Mouse (Mus musculus): ENCODE data around the gene Lingo1. TPM values are rescaled to one million over a fixed set of nuclear protein-coding genes. Genes with fewer than 3 reads are reported as not detected.

Gene Lingo1
- polyA plus RNA-seq, 1 experiment from 2014 or later, result 4.9 TPM

DNA sequence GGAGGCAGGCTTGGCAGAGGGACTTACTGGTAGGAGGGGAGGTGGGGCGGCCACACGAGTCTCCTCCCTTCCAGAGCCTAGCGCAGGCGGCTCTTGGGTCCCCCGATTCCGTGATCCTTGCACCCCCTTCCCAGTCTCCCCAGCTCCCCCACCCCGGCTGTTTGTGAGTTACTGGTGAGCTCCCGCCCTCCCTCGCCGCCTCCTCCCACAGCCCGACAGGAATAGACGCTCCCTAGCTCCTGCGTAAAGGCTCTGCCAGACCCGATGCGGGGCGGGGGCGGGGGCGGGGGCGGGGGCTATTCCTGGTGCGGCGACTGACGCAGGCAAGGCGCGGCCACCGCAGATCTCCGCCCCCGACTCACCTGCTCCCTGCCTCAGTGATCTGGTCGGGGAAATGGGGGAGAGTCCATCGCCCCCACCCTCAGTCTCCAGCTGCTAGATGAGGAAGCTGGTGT, 158.8 kb downstream of the Lingo1 start:
- Histone ChIP-seq H3K4me2 (peak overlapping the region; percentile 52), H3K4me1 (peaks cover 45% of the 10 kb centered on the region), H3K4me3 (peak overlapping the region; percentile 27), H3K36me3 (no peaks in the 10 kb centered on the region), H3K27ac (no peak overlapping the region), H3K9me3 (no peaks in the 10 kb centered on the region), H3K27me3 (peaks cover 64% of the 10 kb centered on the region), H3K9ac (0 out of 2 replicates have a peak overlapping the region, but pooled peaks have one; percentile 16)
- WGBS, result 3% methylated on average over 29 of the region's 29 CpGs
- ATAC-seq (ENCODE audit: insufficient number of reproducible peaks, insufficient read depth, low FRiP score, low TSS enrichment, low read depth), result no peak

DNA sequence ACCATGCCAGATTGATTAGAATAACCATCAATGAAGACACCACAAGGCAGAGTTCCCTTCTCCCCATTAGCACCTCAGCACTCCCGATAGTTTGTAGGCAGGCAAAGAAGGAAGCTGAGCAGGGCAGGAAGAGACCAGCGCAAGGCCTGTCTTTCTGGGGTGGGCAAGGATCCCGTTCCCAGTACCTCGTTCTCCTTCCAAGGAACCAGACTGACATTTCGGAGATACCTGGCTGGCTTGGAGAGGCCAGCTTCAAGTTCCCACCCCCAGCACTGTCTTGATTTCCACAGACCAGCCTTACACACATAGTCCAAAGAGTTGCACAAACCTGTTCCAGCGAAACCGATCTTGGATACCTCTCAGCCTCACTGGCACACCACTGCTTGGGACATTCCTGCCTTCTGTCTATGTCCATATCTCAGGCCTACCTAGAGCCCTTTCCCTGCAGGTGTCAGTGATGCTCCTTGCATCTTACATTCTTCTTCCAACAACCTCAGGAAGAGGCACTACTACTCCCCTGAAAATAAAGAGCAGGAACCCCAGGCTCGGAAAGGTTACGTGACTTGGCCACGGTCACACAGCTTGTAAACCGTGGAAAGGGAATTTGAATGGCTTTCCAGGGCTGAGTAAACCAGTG, 159.4 kb downstream of the Lingo1 start:
- Histone ChIP-seq H3K4me3 (no peak overlapping the region), H3K4me2 (peak overlapping the region; percentile 52), H3K9me3 (no peaks in the 10 kb centered on the region), H3K9ac (no peak overlapping the region), H3K36me3 (no peaks in the 10 kb centered on the region), H3K27ac (no peak overlapping the region), H3K27me3 (peaks cover 65% of the 10 kb centered on the region), H3K4me1 (peaks cover 45% of the 10 kb centered on the region)
- WGBS, result 49% methylated on average over 11 of the region's 11 CpGs
- ATAC-seq (ENCODE audit: insufficient number of reproducible peaks, insufficient read depth, low FRiP score, low TSS enrichment, low read depth), result no peak

GRCm38 (mm10) chr9:56636214-56636613, 160.1 kb downstream of the Lingo1 start:
- WGBS, result 0% methylated on average over 10 of the region's 10 CpGs
- peak overlapping the region; percentile 71 for H3K4me3 ChIP-seq
- no peak overlapping the region; the same call in 1 of the 2 replicates for H3K9ac ChIP-seq
- H3K9me3 ChIP-seq, result no peaks in the 10 kb centered on the region
- H3K36me3 ChIP-seq, result no peaks in the 10 kb centered on the region
- H3K4me2 ChIP-seq, result peak overlapping the region; percentile 96
- no peak overlapping the region for H3K27ac ChIP-seq
- peak; percentile 62 for ATAC-seq (ENCODE audit: insufficient number of reproducible peaks, insufficient read depth, low FRiP score, low TSS enrichment, low read depth)
- H3K4me1 ChIP-seq, result peaks cover 45% of the 10 kb centered on the region
- H3K27me3 ChIP-seq, result peaks cover 65% of the 10 kb centered on the region

GRCm38 (mm10) chr9:56635498-56636121, 160.7 kb downstream of the Lingo1 start:
- peak overlapping the region; percentile 79 for H3K9ac ChIP-seq
- peak overlapping the region; percentile 96 for H3K4me2 ChIP-seq
- H3K27ac ChIP-seq, result no peak overlapping the region
- H3K4me1 ChIP-seq, result peaks cover 45% of the 10 kb centered on the region
- no peaks in the 10 kb centered on the region for H3K36me3 ChIP-seq
- under 1% methylated on average over 67 of the region's 68 CpGs for WGBS
- H3K4me3 ChIP-seq, result peak overlapping the region; percentile 71
- peaks cover 65% of the 10 kb centered on the region for H3K27me3 ChIP-seq
- H3K9me3 ChIP-seq, result no peaks in the 10 kb centered on the region
- peak; percentile 43 for ATAC-seq (ENCODE audit: insufficient number of reproducible peaks, insufficient read depth, low FRiP score, low TSS enrichment, low read depth)

GRCm38 (mm10) chr9:56635121-56635497, 161.2 kb downstream of the Lingo1 start:
- WGBS, result under 1% methylated on average over 29 of the region's 40 CpGs
- no peak for ATAC-seq (ENCODE audit: insufficient number of reproducible peaks, insufficient read depth, low FRiP score, low TSS enrichment, low read depth)
- H3K27me3 ChIP-seq, result peaks cover 65% of the 10 kb centered on the region
- H3K9me3 ChIP-seq, result no peaks in the 10 kb centered on the region
- peak overlapping the region; percentile 96 for H3K4me2 ChIP-seq
- H3K9ac ChIP-seq, result peak overlapping the region; percentile 79
- H3K27ac ChIP-seq, result no peak overlapping the region
- no peaks in the 10 kb centered on the region for H3K36me3 ChIP-seq
- H3K4me3 ChIP-seq, result peak overlapping the region; percentile 71
- H3K4me1 ChIP-seq, result peaks cover 44% of the 10 kb centered on the region

DNA sequence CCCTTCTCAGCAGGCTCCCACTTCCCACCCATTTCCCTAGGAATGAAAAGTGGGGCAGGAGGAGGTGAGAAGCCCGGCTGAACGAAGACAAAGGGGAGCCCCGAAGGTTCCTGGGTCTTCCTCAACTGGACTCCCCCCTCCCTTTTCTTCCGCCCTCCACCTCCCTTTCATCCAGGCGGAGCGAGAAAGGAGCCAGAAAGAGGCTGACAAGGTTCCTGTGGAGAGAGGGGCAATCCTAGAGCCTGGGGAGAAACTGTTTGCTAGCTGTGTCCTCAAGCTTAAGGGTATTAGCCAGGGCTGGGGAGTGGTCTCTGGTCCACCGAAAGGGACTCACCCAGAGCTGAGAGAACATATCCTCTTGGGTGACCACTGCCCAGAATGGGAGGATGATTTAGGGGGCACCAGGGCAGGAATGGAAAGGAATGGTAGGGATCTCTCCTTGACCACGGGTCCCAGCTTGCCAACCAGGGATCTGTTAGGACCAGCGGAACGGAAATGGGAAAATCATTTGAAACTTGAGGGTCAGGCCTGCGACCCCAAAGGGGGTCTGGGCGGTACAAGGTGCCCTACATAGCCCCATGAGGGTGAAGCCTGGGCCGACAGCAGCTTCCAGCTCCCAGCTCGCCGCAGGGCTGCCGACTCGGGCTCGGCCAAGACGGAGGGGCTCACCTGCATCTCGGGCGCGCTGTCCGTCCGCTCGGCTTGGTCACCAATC, 161.7 kb downstream of the Lingo1 start:
- no peak for ATAC-seq (ENCODE audit: insufficient number of reproducible peaks, insufficient read depth, low FRiP score, low TSS enrichment, low read depth)
- Histone ChIP-seq H3K4me2 (peak overlapping the region; percentile 96), H3K27me3 (peaks cover 62% of the 10 kb centered on the region), H3K27ac (no peak overlapping the region), H3K36me3 (no peaks in the 10 kb centered on the region), H3K4me3 (peak overlapping the region; percentile 71), H3K9me3 (no peaks in the 10 kb centered on the region), H3K4me1 (peaks cover 44% of the 10 kb centered on the region), H3K9ac (peak overlapping the region; percentile 79)
- WGBS, result 2% methylated on average over 25 of the region's 25 CpGs

- no peak for ATAC-seq (ENCODE audit: insufficient number of reproducible peaks, insufficient read depth, low FRiP score, low TSS enrichment, low read depth)
- Histone ChIP-seq H3K27ac (no peak overlapping the region), H3K4me2 (peak overlapping the region; percentile 96), H3K9ac (peak overlapping the region; percentile 79), H3K36me3 (no peaks in the 10 kb centered on the region), H3K9me3 (no peaks in the 10 kb centered on the region), H3K4me3 (peak overlapping the region; percentile 71), H3K27me3 (peaks cover 53% of the 10 kb centered on the region), H3K4me1 (peaks cover 44% of the 10 kb centered on the region)
- WGBS, result 30% methylated on average over 13 of the region's 13 CpGs
These were observed 162.6 kb downstream of the Lingo1 start for GRCm38 (mm10) chr9:56633449-56634225.

- no peak overlapping the region for H3K27ac ChIP-seq
- no peak overlapping the region for H3K9ac ChIP-seq
- no peak overlapping the region for H3K4me3 ChIP-seq
- H3K36me3 ChIP-seq, result no peaks in the 10 kb centered on the region
- H3K9me3 ChIP-seq, result no peaks in the 10 kb centered on the region
- peaks cover 32% of the 10 kb centered on the region for H3K4me1 ChIP-seq
- H3K4me2 ChIP-seq, result no peak overlapping the region
- 45% methylated on average over 4 of the region's 4 CpGs for WGBS
- peaks cover 30% of the 10 kb centered on the region for H3K27me3 ChIP-seq
- no peak for ATAC-seq (ENCODE audit: insufficient number of reproducible peaks, insufficient read depth, low FRiP score, low TSS enrichment, low read depth)
These were observed 165.3 kb downstream of the Lingo1 start for GRCm38 (mm10) chr9:56630945-56631344.

DNA sequence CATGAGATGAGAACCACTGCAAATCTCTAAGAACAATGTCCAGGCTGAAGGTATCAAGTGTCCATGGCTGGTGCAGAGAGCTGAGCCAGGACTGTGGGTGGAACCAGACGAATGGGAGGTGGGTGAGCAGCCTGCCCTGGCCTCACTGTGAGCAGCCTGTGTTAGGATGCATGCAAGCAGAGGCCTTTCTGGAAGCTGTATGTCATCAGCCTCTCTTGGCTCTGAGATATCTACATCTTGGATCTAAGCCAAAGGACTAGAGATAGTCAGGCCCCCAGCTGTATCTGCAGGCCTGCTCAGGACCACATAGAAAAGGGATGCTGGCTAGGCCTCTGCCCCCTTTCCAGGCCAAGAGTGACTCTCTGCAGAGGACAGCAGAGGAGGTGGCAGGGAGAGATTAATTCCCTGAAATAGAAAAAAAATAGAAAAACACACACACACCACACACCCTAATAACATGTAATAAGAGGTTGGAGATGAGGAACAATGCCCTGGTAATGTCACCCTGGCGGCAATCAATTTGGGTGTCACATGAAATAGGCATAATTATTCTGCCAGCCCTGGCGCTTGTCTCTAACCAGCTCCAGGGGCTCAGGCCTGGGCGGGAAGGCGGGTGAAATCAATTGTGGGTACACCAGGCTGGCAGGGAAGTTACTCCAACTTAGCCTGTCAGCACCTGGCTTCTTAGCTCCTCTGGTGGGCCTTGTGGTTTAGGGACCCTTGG, 166.4 kb downstream of the Lingo1 start:
- H3K36me3 ChIP-seq, result no peaks in the 10 kb centered on the region
- ATAC-seq (ENCODE audit: insufficient number of reproducible peaks, insufficient read depth, low FRiP score, low TSS enrichment, low read depth), result 0 out of 2 replicates have a peak, but pooled peaks have one; percentile 33
- 74% methylated on average over 5 of the region's 5 CpGs for WGBS
- no peak overlapping the region for H3K27ac ChIP-seq
- H3K27me3 ChIP-seq, result peaks cover 23% of the 10 kb centered on the region
- H3K4me3 ChIP-seq, result no peak overlapping the region
- no peak overlapping the region for H3K9ac ChIP-seq
- no peaks in the 10 kb centered on the region for H3K9me3 ChIP-seq
- H3K4me2 ChIP-seq, result no peak overlapping the region
- H3K4me1 ChIP-seq, result peaks cover 32% of the 10 kb centered on the region

GRCm38 (mm10) chr9:56627295-56627694, 169.0 kb downstream of the Lingo1 start:
- Histone ChIP-seq H3K36me3 (no peaks in the 10 kb centered on the region), H3K4me3 (no peak overlapping the region), H3K4me1 (peaks cover 22% of the 10 kb centered on the region), H3K4me2 (no peak overlapping the region), H3K9ac (no peak overlapping the region), H3K27ac (no peak overlapping the region), H3K9me3 (no peaks in the 10 kb centered on the region), H3K27me3 (peaks cover 9% of the 10 kb centered on the region)
- no peak for ATAC-seq (ENCODE audit: insufficient number of reproducible peaks, insufficient read depth, low FRiP score, low TSS enrichment, low read depth)
- WGBS, result 67% methylated on average over 4 of the region's 4 CpGs

GRCm38 (mm10) chr9:56624923-56625322, 171.3 kb downstream of the Lingo1 start:
- peaks cover 33% of the 10 kb centered on the region for H3K27me3 ChIP-seq
- no peaks in the 10 kb centered on the region for H3K9me3 ChIP-seq
- ATAC-seq (ENCODE audit: insufficient number of reproducible peaks, insufficient read depth, low FRiP score, low TSS enrichment, low read depth), result no peak
- no peak overlapping the region for H3K4me3 ChIP-seq
- no peak overlapping the region for H3K4me2 ChIP-seq
- no peak overlapping the region for H3K9ac ChIP-seq
- peaks cover 28% of the 10 kb centered on the region for H3K4me1 ChIP-seq
- 47% methylated on average over 2 of the region's 2 CpGs for WGBS
- H3K27ac ChIP-seq, result no peak overlapping the region
- H3K36me3 ChIP-seq, result peaks cover 5% of the 10 kb centered on the region; the same call in 1 of the 2 replicates

All from embryonic facial prominence, embryonic 13.5 days (tissue).